Mouse (Mus musculus) heart, postnatal 0 days (tissue): ENCODE data around the gene Spats2l. TPM values are rescaled to one million over a fixed set of nuclear protein-coding genes. Genes with fewer than 3 reads are reported as not detected.

Experiments
- ATAC-seq: fragments of 200-750 bp; cut with Nextera tagmentation; 2 replicates; pipeline ENCODE4 v1.8.0; 2017; ENCODE audit warnings: low read depth, moderate number of reproducible peaks, moderate library complexity; ENCODE audit not compliant: insufficient read depth
- DNase-seq: peaks from one replicate; pipeline ENCODE4 v3.0.0-alpha.2; 2016; ENCODE audit warnings: low spot score
- H3K27ac ChIP-seq: fragments of 300-500 bp; sonication (generic); 2 replicates; pipeline ENCODE4 v1.5.1; 2014; ENCODE audit warnings: low read depth, mild to moderate bottlenecking
- H3K27me3 ChIP-seq: fragments of 300-500 bp; sonication (generic); 2 replicates; pipeline ENCODE4 v1.6.1; 2014; ENCODE audit warnings: low read length, mixed read lengths; ENCODE audit not compliant: control insufficient read depth, insufficient read depth
- H3K36me3 ChIP-seq: fragments of 300-500 bp; sonication (generic); replicated peaks from 2 replicates; pipeline ENCODE4 v1.6.1; 2014; ENCODE audit warnings: low read length, mixed read lengths; ENCODE audit not compliant: control insufficient read depth, insufficient read depth
- H3K4me1 ChIP-seq: fragments of 300-500 bp; sonication (generic); 2 replicates; pipeline ENCODE4 v1.6.1; 2014; ENCODE audit warnings: antibody characterized with exemption; ENCODE audit not compliant: control insufficient read depth, insufficient read depth
- H3K4me2 ChIP-seq: fragments of 300-500 bp; sonication (generic); 2 replicates; pipeline ENCODE4 v1.6.1; 2014; ENCODE audit warnings: low read depth, mild to moderate bottlenecking, low read length, moderate library complexity
- H3K4me3 ChIP-seq: fragments of 300-500 bp; sonication (generic); 2 replicates; pipeline ENCODE4 v1.5.1; 2014; ENCODE audit warnings: low read depth, low read length
- H3K9ac ChIP-seq: fragments of 300-500 bp; sonication (generic); replicated peaks from 2 replicates; pipeline ENCODE4 v1.6.1; 2014; ENCODE audit warnings: low read depth, low read length, mixed read lengths
- H3K9me3 ChIP-seq: fragments of 300-500 bp; sonication (generic); replicated peaks from 2 replicates; pipeline ENCODE4 v1.6.1; 2016; ENCODE audit warnings: low read length; ENCODE audit not compliant: control insufficient read depth
- CTCF ChIP-seq: IDR thresholded peaks from 2 replicates; pipeline ENCODE4 v1.5.1; 2016; ENCODE audit warnings: antibody characterized with exemption, control low read depth, low read depth
- EP300 ChIP-seq: IDR thresholded peaks from 2 replicates; pipeline ENCODE4 v1.6.1; 2016; ENCODE audit warnings: antibody characterized with exemption, low read depth
- WGBS: fragments of 180-500 bp; shearing (Covaris S2); extraction: QIAGEN DNeasy Blood & Tissue Kit; methylation state at CpG from one replicate; pipeline ENCODE4 v1.1.7; 2014; 5-methylcytosine and 5-hydroxymethylcytosine counted together
- polyA plus RNA-seq: library from polyadenylated mRNA; unstranded; fragments of >200 nt; fragmentation: Nextera tagmentation; extraction: Ambion mirVana; gene quantifications from 2 replicates; pipeline ENCODE4 v1.2.1, GENCODE M21; 2015
- total RNA-seq: library from RNA; depleted of rRNA; stranded (reverse); fragments of >200 nt; gene quantifications from 2 replicates; pipeline ENCODE4 v1.2.3, GENCODE M21; 2014; ENCODE audit warnings: low replicate concordance

Spats2l gene
- total and polyA plus RNA-seq, 2 experiments from 2014 or later = 12.5 to 48.7 TPM

- DNase-seq (peak; percentile 33), ATAC-seq (no peak; the same call in 1 of the 2 replicates)
- no peaks in the 10 kb centered on the region for H3K4me1 ChIP-seq
- 0% methylated on average over 1 of the region's 1 CpGs for WGBS
- H3K36me3 ChIP-seq = peaks cover 24% of the 10 kb centered on the region
- H3K9ac ChIP-seq = no peak overlapping the region
- H3K4me2 ChIP-seq = no peak overlapping the region
- TF ChIP-seq EP300 (no peak), CTCF (peak; percentile 75)
- H3K4me3 ChIP-seq = no peak overlapping the region
- no peak overlapping the region for H3K27ac ChIP-seq
- no peaks in the 10 kb centered on the region for H3K9me3 ChIP-seq
- H3K27me3 ChIP-seq = no peaks in the 10 kb centered on the region
Observed at GRCm38 (mm10) chr1:57949195-57949594, 175.2 kb downstream of the Spats2l start.

GRCm38 (mm10) chr1:57949716-57950115 is 175.8 kb downstream of the Spats2l start:
- Histone ChIP-seq H3K36me3 (peaks cover 22% of the 10 kb centered on the region), H3K9me3 (no peaks in the 10 kb centered on the region), H3K4me1 (no peaks in the 10 kb centered on the region), H3K9ac (no peak overlapping the region), H3K4me3 (no peak overlapping the region), H3K27me3 (no peaks in the 10 kb centered on the region), H3K27ac (no peak overlapping the region), H3K4me2 (no peak overlapping the region)
- TF ChIP-seq EP300 = no peak
- no peak for TF ChIP-seq CTCF
- 73% methylated on average over 5 of the region's 5 CpGs for WGBS
- DNase-seq (no peak), ATAC-seq (no peak)

DNA sequence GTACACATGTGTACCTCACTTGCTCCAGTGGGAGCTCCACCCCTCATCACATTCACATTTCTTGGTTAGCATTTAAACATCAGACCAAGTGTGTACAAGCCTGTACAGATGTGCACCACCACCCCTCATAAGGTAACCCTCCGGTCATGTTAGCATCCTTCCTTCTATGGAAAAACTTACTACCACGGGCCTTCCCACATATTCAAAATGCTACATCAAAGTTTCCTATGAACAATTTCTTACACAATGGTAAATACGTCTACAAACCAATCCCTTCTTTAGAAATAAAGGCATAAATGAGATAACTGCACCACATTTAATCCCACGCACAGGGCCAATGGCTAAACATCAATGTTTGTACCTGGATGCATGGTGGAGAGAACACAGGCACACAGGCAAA is 178.5 kb downstream of the Spats2l start:
- WGBS = 91% methylated on average over 4 of the region's 4 CpGs
- Histone ChIP-seq H3K9ac (no peak overlapping the region), H3K4me2 (no peak overlapping the region), H3K27ac (no peak overlapping the region), H3K4me1 (no peaks in the 10 kb centered on the region), H3K36me3 (peaks cover 26% of the 10 kb centered on the region), H3K4me3 (no peak overlapping the region), H3K9me3 (no peaks in the 10 kb centered on the region), H3K27me3 (no peaks in the 10 kb centered on the region)
- ATAC-seq = no peak
- TF ChIP-seq EP300 (no peak), CTCF (no peak)
- DNase-seq = no peak

GRCm38 (mm10) chr1:57953586-57954375 is 179.8 kb downstream of the Spats2l start:
- no peak for ATAC-seq
- H3K4me2 ChIP-seq = no peak overlapping the region
- H3K4me1 ChIP-seq = no peaks in the 10 kb centered on the region
- WGBS = 81% methylated on average over 16 of the region's 16 CpGs
- no peak overlapping the region for H3K9ac ChIP-seq
- no peak overlapping the region for H3K27ac ChIP-seq
- DNase-seq = no peak
- H3K4me3 ChIP-seq = no peak overlapping the region
- H3K27me3 ChIP-seq = no peaks in the 10 kb centered on the region
- TF ChIP-seq EP300 = no peak
- TF ChIP-seq CTCF = no peak
- H3K9me3 ChIP-seq = no peaks in the 10 kb centered on the region
- peaks cover 25% of the 10 kb centered on the region for H3K36me3 ChIP-seq

GRCm38 (mm10) chr1:57954376-57954765 is 180.4 kb downstream of the Spats2l start:
- H3K27me3 ChIP-seq = no peaks in the 10 kb centered on the region
- TF ChIP-seq CTCF = no peak
- no peak for TF ChIP-seq EP300
- no peak overlapping the region for H3K9ac ChIP-seq
- no peak overlapping the region for H3K4me3 ChIP-seq
- H3K27ac ChIP-seq = no peak overlapping the region
- H3K36me3 ChIP-seq = peaks cover 30% of the 10 kb centered on the region
- H3K9me3 ChIP-seq = no peaks in the 10 kb centered on the region
- DNase-seq (no peak), ATAC-seq (no peak)
- no peaks in the 10 kb centered on the region for H3K4me1 ChIP-seq
- no peak overlapping the region for H3K4me2 ChIP-seq
- 78% methylated on average over 5 of the region's 5 CpGs for WGBS

DNA sequence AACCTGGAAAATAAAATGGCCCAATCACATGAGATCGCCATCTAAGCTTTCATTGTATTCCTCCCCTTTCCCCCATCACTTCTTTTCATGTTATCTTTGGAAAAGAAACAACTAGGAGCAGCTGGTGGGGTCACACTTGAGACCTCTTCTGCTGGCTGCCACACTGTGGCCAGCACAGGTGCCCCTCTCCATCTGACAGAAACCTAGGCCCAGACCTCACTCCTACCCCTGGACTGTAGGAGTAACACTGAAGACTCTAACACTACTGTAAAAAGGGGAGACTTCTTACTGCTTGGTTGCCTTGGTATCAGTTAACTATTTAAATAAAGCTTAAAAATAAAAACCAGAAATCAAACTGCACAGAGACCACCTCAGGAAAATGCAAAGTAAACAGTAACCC is 181.8 kb downstream of the Spats2l start:
- DNase-seq (no peak), ATAC-seq (no peak)
- H3K4me1 ChIP-seq = no peaks in the 10 kb centered on the region
- H3K27me3 ChIP-seq = no peaks in the 10 kb centered on the region
- peaks cover 37% of the 10 kb centered on the region for H3K36me3 ChIP-seq
- no peak overlapping the region for H3K4me3 ChIP-seq
- no peak overlapping the region for H3K9ac ChIP-seq
- WGBS = 78% methylated on average over 1 of the region's 1 CpGs
- TF ChIP-seq EP300 (no peak), CTCF (no peak)
- H3K4me2 ChIP-seq = no peak overlapping the region
- no peaks in the 10 kb centered on the region for H3K9me3 ChIP-seq
- no peak overlapping the region for H3K27ac ChIP-seq
